ENCODE assay signal across 22 mouse cellular contexts in genomic region chr5:106386621-106387020, GRCm38 (mm10).
DNase-seq lines count a peak whose midpoint lies in the region; ATAC-seq and TF ChIP-seq lines count a peak whose summit lies in the region.
"Had no signal": no experiment of that assay in that cellular context is flagged by ENCODE, and none has a peak within 500 bp of the region (broad histone marks: within the 10 kb centered on the region; RNA-seq: fewer than 3 reads in every experiment).

No protein-coding gene starts in this region.

- no peaks in the 10 kb centered on the region for H3K36me3 ChIP-seq in midbrain, embryonic 10.5 days
- H3K36me3 ChIP-seq in midbrain, postnatal 0 days (ENCODE audit: insufficient read depth, low read length), result no peaks in the 10 kb centered on the region
- H3K36me3 ChIP-seq in forebrain, postnatal 0 days (ENCODE audit: insufficient read depth), result no peaks in the 10 kb centered on the region
- no peaks in the 10 kb centered on the region for H3K36me3 ChIP-seq in midbrain, embryonic 14.5 days (ENCODE audit: control insufficient read depth, insufficient read depth, low read length)
- H3K36me3 ChIP-seq: embryonic facial prominence, embryonic 12.5 days; heart, embryonic 13.5 days; hindbrain, embryonic 10.5 days; hindbrain, embryonic 15.5 days had no signal

- H3K27me3 ChIP-seq in midbrain, embryonic 10.5 days (ENCODE audit: low read depth, poor library complexity, severe bottlenecking), result peaks cover 87% of the 10 kb centered on the region
- H3K27me3 ChIP-seq in midbrain, postnatal 0 days (ENCODE audit: insufficient read depth, low read length), result peaks cover 14% of the 10 kb centered on the region
- H3K27me3 ChIP-seq in forebrain, postnatal 0 days (ENCODE audit: insufficient read depth, low read length), result peaks cover 47% of the 10 kb centered on the region
- no peaks in the 10 kb centered on the region for H3K27me3 ChIP-seq in midbrain, embryonic 14.5 days (ENCODE audit: control insufficient read depth, insufficient read depth, low read length)
- H3K27me3 ChIP-seq: CH12.LX; embryonic facial prominence, embryonic 12.5 days; Patski had no signal

- WGBS in midbrain, embryonic 10.5 days, result 69% methylated on average over 7 of the region's 7 CpGs
- 35% methylated on average over 7 of the region's 7 CpGs for WGBS in midbrain, postnatal 0 days
- WGBS in forebrain, postnatal 0 days, result 23% methylated on average over 7 of the region's 7 CpGs
- 31% methylated on average over 7 of the region's 7 CpGs for WGBS in midbrain, embryonic 14.5 days

- H3K27ac ChIP-seq in midbrain, embryonic 10.5 days (replicated peaks), result peak overlapping the region; percentile 68
- no peak overlapping the region for H3K27ac ChIP-seq in midbrain, postnatal 0 days (ENCODE audit: low read depth, low read length)
- H3K27ac ChIP-seq in forebrain, postnatal 0 days (ENCODE audit: low read depth, low read length), result no peak overlapping the region
- H3K27ac ChIP-seq in midbrain, embryonic 14.5 days (replicated peaks; ENCODE audit: low read depth, low read length), result no peak overlapping the region
- H3K27ac ChIP-seq: embryonic facial prominence, embryonic 12.5 days; heart, embryonic 13.5 days; hindbrain, embryonic 10.5 days; hindbrain, embryonic 15.5 days had no signal

- ATAC-seq in midbrain, postnatal 0 days (ENCODE audit: low FRiP score), result no peak
- no peak for ATAC-seq in forebrain, postnatal 0 days
- no peak for ATAC-seq in midbrain, embryonic 14.5 days (ENCODE audit: low FRiP score, low TSS enrichment)
- ATAC-seq: activated CD4-positive, CD25-positive, alpha-beta regulatory T cell, adult 4 months; inflammation-experienced regulatory T-cells, adult 6 months; intestine, postnatal 0 days; Patski had no signal

- no peak overlapping the region for H3K9ac ChIP-seq in midbrain, postnatal 0 days (replicated peaks; ENCODE audit: low read length, poor library complexity, severe bottlenecking)
- no peak overlapping the region for H3K9ac ChIP-seq in forebrain, postnatal 0 days
- H3K9ac ChIP-seq in midbrain, embryonic 14.5 days (replicated peaks; ENCODE audit: low read length), result no peak overlapping the region
- H3K9ac ChIP-seq: embryonic facial prominence, embryonic 12.5 days; heart, embryonic 13.5 days; hindbrain, embryonic 15.5 days had no signal

- peak overlapping the region; percentile 21; the same call in 1 of the 2 replicates for H3K4me3 ChIP-seq in midbrain, embryonic 10.5 days
- no peak overlapping the region for H3K4me3 ChIP-seq in midbrain, postnatal 0 days (ENCODE audit: low read depth, low read length)
- no peak overlapping the region for H3K4me3 ChIP-seq in forebrain, postnatal 0 days (ENCODE audit: low read depth, low read length)
- no peak overlapping the region for H3K4me3 ChIP-seq in midbrain, embryonic 14.5 days (replicated peaks; ENCODE audit: low read depth, low read length)
- H3K4me3 ChIP-seq: embryonic facial prominence, embryonic 12.5 days; heart, embryonic 13.5 days; hindbrain, embryonic 10.5 days; hindbrain, embryonic 15.5 days had no signal

- TF ChIP-seq CTCF in midbrain, postnatal 0 days (IDR thresholded peaks at IDR 0.05), result no peak
- TF ChIP-seq CTCF in forebrain, postnatal 0 days (IDR thresholded peaks at IDR 0.05; ENCODE audit: low read depth), result no peak

- peaks cover 7% of the 10 kb centered on the region; the same call in 1 of the 2 replicates for H3K9me3 ChIP-seq in midbrain, embryonic 10.5 days (replicated peaks)
- 0 out of 2 replicates have a peak, but pooled peaks cover 4% of the 10 kb centered on the region for H3K9me3 ChIP-seq in midbrain, postnatal 0 days (ENCODE audit: low read length)
- H3K9me3 ChIP-seq in forebrain, postnatal 0 days (ENCODE audit: low read length), result 0 out of 2 replicates have a peak, but pooled peaks cover 6% of the 10 kb centered on the region
- H3K9me3 ChIP-seq in midbrain, embryonic 14.5 days (ENCODE audit: control insufficient read depth, low read length), result 0 out of 2 replicates have a peak, but pooled peaks cover 5% of the 10 kb centered on the region
- H3K9me3 ChIP-seq: embryonic facial prominence, embryonic 12.5 days; heart, embryonic 13.5 days; hindbrain, embryonic 10.5 days; hindbrain, embryonic 15.5 days had no signal

- DNase-seq in midbrain, embryonic 10.5 days (ENCODE audit: low spot score), result peak; percentile 24
- DNase-seq in midbrain, postnatal 0 days (ENCODE audit: low spot score), result no peak
- DNase-seq in forebrain, postnatal 0 days, result peak; percentile 19
- DNase-seq in midbrain, embryonic 14.5 days, result no peak
- DNase-seq in embryo, embryonic 9.5 days (ENCODE audit: extremely low spot score), result no peak
- DNase-seq in adrenal gland, adult 8-10 months, result no peak
- no peak for DNase-seq in kidney, adult 18-20 months
- DNase-seq: adrenal gland, postnatal 25 days; cerebellum, adult 2 months; cerebellum, postnatal 10 days; embryo, embryonic 11 days; gastrocnemius, postnatal 36 days; heart, adult 11 months had no signal

- H3K4me2 ChIP-seq in midbrain, postnatal 0 days (ENCODE audit: low read depth, low read length, poor library complexity, severe bottlenecking), result no peak overlapping the region
- no peak overlapping the region for H3K4me2 ChIP-seq in forebrain, postnatal 0 days (ENCODE audit: low read depth)
- peak overlapping the region; percentile 24 for H3K4me2 ChIP-seq in midbrain, embryonic 14.5 days (ENCODE audit: low read length)
- H3K4me2 ChIP-seq: embryonic facial prominence, embryonic 12.5 days; heart, embryonic 13.5 days; hindbrain, embryonic 15.5 days had no signal

- H3K4me1 ChIP-seq in midbrain, embryonic 10.5 days, result peaks cover 52% of the 10 kb centered on the region
- H3K4me1 ChIP-seq in midbrain, postnatal 0 days (ENCODE audit: insufficient read depth, low read length), result no peaks in the 10 kb centered on the region
- no peaks in the 10 kb centered on the region for H3K4me1 ChIP-seq in forebrain, postnatal 0 days (ENCODE audit: insufficient read depth)
- peaks cover 21% of the 10 kb centered on the region for H3K4me1 ChIP-seq in midbrain, embryonic 14.5 days (ENCODE audit: control insufficient read depth, insufficient read depth, low read length)
- H3K4me1 ChIP-seq: embryonic facial prominence, embryonic 12.5 days; heart, embryonic 13.5 days had no signal

Comparison
In these comparisons a context has a peak if more than half of its experiments do, and no peak if none do; other contexts are left out.
1. DNase-seq: peak in midbrain, embryonic 10.5 days (single experiment) and forebrain, postnatal 0 days (single experiment); none in midbrain, postnatal 0 days (single experiment), midbrain, embryonic 14.5 days (single experiment), embryo, embryonic 9.5 days (single experiment), adrenal gland, adult 8-10 months (single experiment) and kidney, adult 18-20 months (single experiment).